Mouse (Mus musculus) colon, adult 2 months (tissue): ENCODE data around the gene Tmprss15. TPM values are rescaled to one million over a fixed set of nuclear protein-coding genes. Genes with fewer than 3 reads are reported as not detected.

Source experiments
- polyA plus RNA-seq: library from polyadenylated mRNA; depleted of rRNA; stranded (reverse); fragments of >200 nt; gene quantifications from 2 replicates; pipeline ENCODE4 v1.2.3, GENCODE M21; 2012; rRNA removed

Gene Tmprss15
- polyA plus RNA-seq: not detected in 2 replicates

GRCm38 (mm10) chr16:79090997-79091396 lies at the start of gene Tmprss15:
Tmprss15 (minus strand) TSS chr16:79091097.

GRCm38 (mm10) chr16:78930382-78931286 lies 160.3 kb downstream of the Tmprss15 start, which contains the start of gene Chodl:
Chodl (plus strand) TSS chr16:78930948.

Other genes with a start within 250 kb of the Tmprss15 start
- 2.3 and 2.9 TPM in 2 replicates for gene Chodl, start 160.1 kb downstream of the Tmprss15 start, polyA plus RNA-seq